Mouse (Mus musculus) kidney, postnatal 4 days (tissue): ENCODE data around the gene Defb29.

Experiments
- DNase-seq, 2 experiments: peaks; one replicate each; pipeline ENCODE4 v3.0.0; 2021; ENCODE audit warnings: mixed read lengths in 2 of 2

Gene Defb29

DNA sequence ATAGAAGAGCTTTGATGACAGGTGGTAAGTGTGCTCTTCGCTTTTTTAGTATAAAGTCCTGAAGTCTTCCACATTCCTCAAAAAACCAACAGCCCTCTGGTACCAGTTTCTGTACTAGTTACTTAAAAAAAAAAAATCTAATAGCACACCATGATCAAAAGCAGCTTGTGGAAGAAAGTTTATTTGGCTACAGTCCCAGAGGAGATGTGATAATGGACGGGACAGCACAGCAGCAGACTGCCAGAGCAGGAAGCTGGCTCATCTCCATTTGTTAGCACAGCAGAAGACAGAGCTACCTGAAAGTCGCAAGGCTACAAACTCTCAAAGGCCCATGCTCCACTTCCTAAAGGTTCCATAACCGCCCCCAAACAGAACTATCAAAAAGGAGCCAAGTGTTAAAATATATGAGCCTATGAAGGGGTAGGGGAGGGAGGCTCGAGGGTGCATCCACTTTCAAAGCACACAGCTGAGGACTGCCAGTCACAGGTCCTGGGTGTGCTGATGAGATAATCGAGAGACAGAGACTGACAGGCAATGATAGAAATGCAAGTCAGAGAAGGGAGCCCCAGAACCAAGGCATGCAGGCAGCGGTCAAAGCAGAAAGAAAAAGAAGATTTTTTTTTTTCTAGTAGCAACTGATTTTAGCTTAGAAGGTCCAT lies 39.6 kb downstream of the Defb29 start:
- DNase-seq: no peak

DNA sequence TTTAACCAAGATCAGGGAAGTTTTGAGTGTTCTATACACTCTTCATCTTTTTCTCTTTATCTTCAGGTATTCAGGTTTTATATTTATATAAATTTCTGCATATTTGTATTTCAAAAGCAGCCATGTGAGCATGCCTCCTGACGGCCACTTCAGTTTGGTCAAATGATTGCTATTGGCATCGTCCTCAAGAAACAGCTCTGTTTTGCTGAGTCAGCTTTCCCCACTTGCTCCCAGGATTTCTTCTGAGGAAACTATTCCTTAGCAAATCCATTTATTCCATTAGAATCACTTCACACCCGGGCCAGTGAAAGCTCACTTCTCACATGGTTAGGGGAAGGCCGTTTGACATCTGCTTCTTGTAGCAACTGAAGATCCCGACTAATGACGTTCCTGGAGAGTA lies 41.9 kb downstream of the Defb29 start:
- no peak for DNase-seq

DNA sequence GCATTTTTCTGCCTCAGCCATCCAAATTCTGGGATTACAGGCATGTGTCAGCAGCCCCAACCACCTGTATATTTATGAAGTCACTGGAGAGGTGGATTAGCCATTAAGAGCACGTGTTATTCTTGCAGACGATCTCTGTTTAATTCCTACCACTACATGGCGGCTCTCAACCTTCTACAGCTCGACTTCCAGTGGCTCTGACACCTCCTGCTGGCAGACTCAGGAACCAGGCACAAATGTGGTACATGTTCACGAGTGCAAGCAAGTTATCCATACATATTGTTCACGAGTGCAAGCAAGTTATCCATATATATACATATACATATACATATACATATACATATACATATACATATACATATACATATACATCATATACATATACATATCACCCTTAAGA lies 46.7 kb downstream of the Defb29 start:
- no peak for DNase-seq

DNA sequence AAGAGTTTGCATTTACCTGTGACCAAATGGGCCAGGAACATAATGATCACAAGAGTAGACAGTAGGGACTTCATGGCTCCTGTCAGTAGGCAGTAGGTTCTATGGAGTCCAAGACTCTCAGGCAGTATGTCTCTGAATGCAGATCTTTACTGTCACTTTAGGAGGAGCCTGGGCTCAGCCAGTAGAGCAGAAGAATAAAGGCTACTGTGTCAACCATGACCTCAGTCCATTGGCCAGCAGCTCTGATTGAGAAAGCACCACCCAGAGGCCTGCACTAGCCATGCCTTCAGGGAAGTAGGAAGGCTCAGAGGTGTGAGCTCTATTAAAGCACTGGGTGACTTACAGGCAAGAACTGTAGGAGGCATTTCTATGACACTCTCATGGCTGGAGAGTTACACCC lies 49.9 kb downstream of the Defb29 start, which contains the start of gene Defb22:
Gene Defb22, minus strand, starts transcription at position 101 of the 400 bp plus-strand sequence.
- no peak for DNase-seq
